Comparison of ENCODE assay signal across 15 mouse cellular contexts in genomic region chr17:51144983-51145382, GRCm38 (mm10). TPM values are rescaled to one million over a fixed set of nuclear protein-coding genes. Genes with fewer than 3 reads are reported as not detected.
DNase-seq lines count a peak whose midpoint lies in the region.
"Had no signal": no experiment of that assay in that cellular context is flagged by ENCODE, and none has a peak within 500 bp of the region (broad histone marks: within the 10 kb centered on the region; RNA-seq: fewer than 3 reads in every experiment).

No protein-coding gene starts in this region.

- DNase-seq in kidney, adult 11 months: peak; percentile 55
- DNase-seq in kidney, postnatal 10 days: no peak
- DNase-seq in A20 (ENCODE audit: low read depth, low spot score): peak; percentile 19
- peak; percentile 81 for DNase-seq in kidney, adult 9 months
- peak; percentile 3 for DNase-seq in yolk sac, embryonic 10.5 days (ENCODE audit: low spot score)
- DNase-seq in lung, postnatal 25 days (ENCODE audit: low spot score): no peak
- no peak for DNase-seq in adrenal gland, adult 2 months
- DNase-seq: adrenal gland, postnatal 25 days; cerebellum, adult 2 months; cerebellum, postnatal 14 days; embryo, embryonic 11 days; gastrocnemius, postnatal 36 days; heart, adult 11 months; heart, postnatal 10 days; heart, postnatal 4 days had no signal

RNA-seq across cellular contexts. Expression of gene Tbc1d5, which starts 34.2 kb away (rescaled TPM):
- 10 to 100 TPM; 20.5 to 22.2 TPM for total RNA-seq in adrenal gland, adult 2 months (2021)
- polyA plus RNA-seq in adrenal gland, adult 2 months (2012; rRNA removed): 9.3 and 10.8 TPM in 2 replicates

Comparison
In these comparisons a context has a peak if more than half of its experiments do, and no peak if none do; other contexts are left out.
1. DNase-seq: peak in kidney, adult 11 months (single experiment), A20 (single experiment), kidney, adult 9 months (single experiment) and yolk sac, embryonic 10.5 days (single experiment); none in kidney, postnatal 10 days (single experiment), lung, postnatal 25 days (single experiment) and adrenal gland, adult 2 months (single experiment).